In the genomic region with DNA sequence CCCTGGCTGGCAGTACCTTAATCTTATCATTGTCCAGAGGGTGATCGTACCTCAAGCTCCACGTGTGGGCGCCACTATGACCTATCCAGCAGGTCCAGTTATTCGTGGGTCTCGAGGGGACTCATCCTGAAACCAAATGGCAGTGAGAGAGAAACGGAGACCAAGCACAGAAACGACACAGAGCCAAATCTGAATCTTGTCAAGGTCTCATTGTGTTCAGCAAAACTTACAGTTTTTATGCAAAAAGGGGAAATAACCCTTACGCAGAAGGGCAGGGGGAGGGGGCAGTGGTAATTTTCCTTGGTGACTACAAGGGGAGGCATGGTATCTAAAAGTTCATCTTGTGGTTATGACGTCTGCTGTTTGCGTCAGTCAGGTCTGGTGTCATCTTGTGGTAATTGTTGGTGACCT, we compare ENCODE assay signal across 14 mouse cellular contexts. TPM values are rescaled to one million over a fixed set of nuclear protein-coding genes. Genes with fewer than 3 reads are reported as not detected.
"Had no signal": no experiment of that assay in that cellular context is flagged by ENCODE, and none has a peak within 500 bp of the region (broad histone marks: within the 10 kb centered on the region; RNA-seq: fewer than 3 reads in every experiment).

No protein-coding gene starts in this region.

RNA-seq across cellular contexts. Expression of gene Vmn2r89, which starts 31.3 kb away (rescaled TPM):
- total RNA-seq: layer of hippocampus, adult 2 months; layer of hippocampus, postnatal 10 days; left cerebral cortex, postnatal 36 days; megakaryocyte-erythroid progenitor cell, adult 5-6 weeks had no signal
- polyA plus RNA-seq: limb, embryonic 12.5 days; liver, embryonic 13.5 days; liver, postnatal 0 days; lung, embryonic 15.5 days; macrophage; midbrain, embryonic 12.5 days; midbrain, embryonic 16.5 days; neural tube, embryonic 11.5 days; neural tube, embryonic 15.5 days; stomach, postnatal 0 days had no signal
